8 mouse cellular contexts compared by ENCODE assay signal in genomic region chr1:192770495-192771331, GRCm38 (mm10). TPM values are rescaled to one million over a fixed set of nuclear protein-coding genes. Genes with fewer than 3 reads are reported as not detected.
DNase-seq lines count a peak whose midpoint lies in the region; ATAC-seq lines count a peak whose summit lies in the region.

Hhat (minus strand) TSS chr1:192771223.

- no peaks in the 10 kb centered on the region for H3K9me3 ChIP-seq in hindbrain, embryonic 16.5 days (ENCODE audit: control insufficient read depth, low read length)

- under 1% methylated on average over 63 of the region's 70 CpGs for WGBS in hindbrain, embryonic 16.5 days

- peak within 1 kb of the TSS; percentile 98 for H3K9ac ChIP-seq in hindbrain, embryonic 16.5 days (ENCODE audit: low read depth, low read length)

- peak; percentile 91 for ATAC-seq in hindbrain, embryonic 16.5 days

- no peaks in the 10 kb centered on the region for H3K36me3 ChIP-seq in hindbrain, embryonic 16.5 days (ENCODE audit: control insufficient read depth, insufficient read depth, low read length)

- peaks cover 6% of the 10 kb centered on the region for H3K4me1 ChIP-seq in hindbrain, embryonic 16.5 days (ENCODE audit: control insufficient read depth, insufficient read depth, low read depth, low read length)

- no peaks in the 10 kb centered on the region for H3K27me3 ChIP-seq in hindbrain, embryonic 16.5 days (replicated peaks; ENCODE audit: control insufficient read depth, insufficient read depth, low read length)

- H3K4me2 ChIP-seq in hindbrain, embryonic 16.5 days (ENCODE audit: low read length), result peak within 1 kb of the TSS; percentile 98

- peak within 1 kb of the TSS; percentile 95 for H3K27ac ChIP-seq in hindbrain, embryonic 16.5 days (ENCODE audit: low read depth, low read length)

- DNase-seq in T-cell, adult 2 months (ENCODE audit: low spot score), result peak; percentile 77
- peak; percentile 75 to 81 for DNase-seq in cerebellum, postnatal 25 days
- DNase-seq in gastrocnemius, postnatal 10 days, result peak; percentile 64
- DNase-seq in left cerebral cortex, adult 18-20 months (ENCODE audit: low spot score in 2 of 2), result peak; percentile 65 to 80
- DNase-seq in lung, postnatal 4 days, result peak; percentile 80 to 84
- peak; percentile 76 for DNase-seq in retina, postnatal 1 day
- peak; percentile 83 for DNase-seq in thymus, postnatal 4 days

- H3K4me3 ChIP-seq in hindbrain, embryonic 16.5 days (ENCODE audit: low read length), result peak within 1 kb of the TSS; percentile 71

RNA-seq across cellular contexts. Expression of gene Hhat, which starts in this region (rescaled TPM):
- 1 to 10 TPM; 1.7 to 4.5 TPM for total RNA-seq in gastrocnemius, postnatal 10 days (2021)
- polyA plus RNA-seq in hindbrain, embryonic 16.5 days (2015; fragmentation: Nextera tagmentation; extraction: Ambion mirVana), result 3.4 and 3.5 TPM in 2 replicates
- 1 to 10 TPM; 1.3 to 1.7 TPM for total RNA-seq in left cerebral cortex, adult 18-20 months (2021)

Comparison
In these comparisons a context has a peak if more than half of its experiments do, and no peak if none do; other contexts are left out.
1. Peak in every context shown above with its lines: DNase-seq, ATAC-seq, H3K4me3 ChIP-seq and H3K27ac ChIP-seq.